Mouse (Mus musculus): Measurements from ENCODE around the gene 1700030J22Rik.

DNA sequence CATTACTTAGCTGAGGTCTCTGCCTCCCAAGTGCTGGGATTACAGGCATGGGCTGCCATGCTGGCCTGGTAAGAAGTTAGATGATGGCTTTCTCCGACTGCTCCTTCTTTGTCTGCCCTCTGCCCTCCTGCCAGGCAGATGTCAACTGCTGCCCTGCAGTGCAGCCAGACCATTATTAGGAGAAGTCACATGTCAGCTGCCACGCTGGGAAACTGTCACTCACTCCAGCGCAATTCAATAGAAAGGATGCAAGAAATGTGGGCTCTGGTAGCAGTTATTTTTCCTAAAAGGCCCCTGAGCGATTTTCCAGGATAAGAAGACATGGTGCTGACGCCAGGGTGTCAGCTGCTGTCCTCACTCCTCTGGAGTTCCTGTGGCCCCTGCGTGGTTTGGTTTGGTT lies 43.3 kb downstream of the 1700030J22Rik start:
- TF ChIP-seq CTCF (IDR thresholded peaks at IDR 0.05; ENCODE audit: borderline replicate concordance, insufficient read depth, low read depth, low read length) (no peak), POLR2A (IDR thresholded peaks at IDR 0.05; ENCODE audit: borderline replicate concordance, insufficient read depth, low read length) (no peak)

Data from cerebellum, adult 2 months (tissue).